Mouse (Mus musculus): Measurements from ENCODE around the gene Trappc2l. TPM values are rescaled to one million over a fixed set of nuclear protein-coding genes. Genes with fewer than 3 reads are reported as not detected.

Trappc2l gene
- polyA plus RNA-seq, 1 experiment from 2014 or later: 113 TPM

DNA sequence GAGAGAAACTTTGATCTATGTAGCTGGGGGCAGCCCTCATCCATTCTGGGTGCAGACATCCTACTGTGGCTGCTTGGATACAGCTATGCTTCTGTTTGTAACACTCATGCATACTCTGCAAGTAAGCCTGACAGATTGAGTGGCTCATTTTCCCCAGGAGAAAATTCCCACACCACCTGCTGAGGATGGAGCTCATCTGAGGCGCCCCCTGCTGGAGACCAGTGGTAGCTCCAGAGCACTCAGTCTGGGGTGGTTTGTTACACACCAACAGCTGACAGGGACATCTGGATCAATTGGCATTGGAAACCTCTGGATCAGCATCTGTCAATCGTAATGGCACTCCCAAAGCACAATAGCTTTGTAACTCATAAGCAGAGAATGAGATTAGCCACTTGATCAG is 48.6 kb downstream of the Trappc2l start:
- H3K27ac ChIP-seq (replicated peaks): no peak overlapping the region
- H3K4me3 ChIP-seq (replicated peaks): no peak overlapping the region
- 81% methylated on average over 2 of the region's 2 CpGs for WGBS
- no peaks in the 10 kb centered on the region for H3K9me3 ChIP-seq (replicated peaks)
- H3K9ac ChIP-seq (replicated peaks): no peak overlapping the region
- ATAC-seq (ENCODE audit: low FRiP score): no peak
- H3K4me1 ChIP-seq: peaks cover 73% of the 10 kb centered on the region
- H3K27me3 ChIP-seq (replicated peaks): no peaks in the 10 kb centered on the region
- H3K36me3 ChIP-seq: no peaks in the 10 kb centered on the region
- no peak overlapping the region for H3K4me2 ChIP-seq

DNA sequence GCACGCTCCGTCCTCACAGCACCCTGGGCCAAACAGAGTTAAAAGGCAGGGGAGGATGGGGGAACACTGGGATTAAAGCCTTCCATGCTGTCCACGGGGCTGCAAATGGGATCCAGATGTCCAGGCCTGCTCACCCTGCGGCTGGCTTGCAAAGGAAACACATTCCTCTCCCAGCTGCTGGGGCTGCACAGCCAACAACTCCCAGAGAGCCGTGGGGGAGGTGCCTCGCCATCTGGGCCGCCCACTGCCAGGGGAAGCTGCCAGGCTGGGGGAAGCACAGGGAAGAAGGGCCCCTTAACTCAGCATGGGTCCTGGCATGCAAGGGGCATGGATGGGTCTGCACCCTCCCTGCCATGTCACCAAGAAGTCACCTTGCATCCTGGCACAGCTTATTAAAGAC is 49.7 kb downstream of the Trappc2l start:
- no peak overlapping the region for H3K4me2 ChIP-seq
- peaks cover 80% of the 10 kb centered on the region for H3K4me1 ChIP-seq
- H3K36me3 ChIP-seq: no peaks in the 10 kb centered on the region
- H3K27ac ChIP-seq (replicated peaks): peak overlapping the region; percentile 64
- ATAC-seq (ENCODE audit: low FRiP score): no peak
- no peak overlapping the region for H3K4me3 ChIP-seq (replicated peaks)
- H3K9ac ChIP-seq (replicated peaks): no peak overlapping the region
- no peaks in the 10 kb centered on the region for H3K9me3 ChIP-seq (replicated peaks)
- H3K27me3 ChIP-seq (replicated peaks): no peaks in the 10 kb centered on the region
- WGBS: 35% methylated on average over 7 of the region's 7 CpGs

DNA sequence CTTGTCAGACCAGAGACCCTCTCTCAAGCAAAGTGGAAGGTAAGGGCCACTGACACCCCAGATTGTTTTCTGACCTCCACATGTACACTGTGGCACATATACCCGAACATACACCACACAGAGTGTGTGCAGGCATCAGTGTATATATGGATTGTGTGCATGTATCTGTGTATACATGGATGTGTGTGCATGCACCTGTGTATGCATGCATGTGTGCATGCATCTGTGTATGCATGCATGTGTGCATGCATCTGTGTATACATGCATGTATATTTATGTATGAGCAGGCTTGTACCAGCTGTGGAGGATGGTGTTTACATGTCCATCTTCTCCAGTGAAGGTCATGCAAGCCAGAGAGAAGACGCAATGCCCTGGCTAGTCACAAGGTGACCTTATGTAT is 50.5 kb downstream of the Trappc2l start:
- Histone ChIP-seq H3K9ac (replicated peaks) (no peak overlapping the region), H3K36me3 (no peaks in the 10 kb centered on the region), H3K4me2 (no peak overlapping the region), H3K4me3 (replicated peaks) (no peak overlapping the region), H3K27me3 (replicated peaks) (no peaks in the 10 kb centered on the region), H3K4me1 (peaks cover 87% of the 10 kb centered on the region), H3K9me3 (replicated peaks) (no peaks in the 10 kb centered on the region), H3K27ac (replicated peaks) (no peak overlapping the region)
- 83% methylated on average over 2 of the region's 2 CpGs for WGBS
- ATAC-seq (ENCODE audit: low FRiP score): no peak

DNA sequence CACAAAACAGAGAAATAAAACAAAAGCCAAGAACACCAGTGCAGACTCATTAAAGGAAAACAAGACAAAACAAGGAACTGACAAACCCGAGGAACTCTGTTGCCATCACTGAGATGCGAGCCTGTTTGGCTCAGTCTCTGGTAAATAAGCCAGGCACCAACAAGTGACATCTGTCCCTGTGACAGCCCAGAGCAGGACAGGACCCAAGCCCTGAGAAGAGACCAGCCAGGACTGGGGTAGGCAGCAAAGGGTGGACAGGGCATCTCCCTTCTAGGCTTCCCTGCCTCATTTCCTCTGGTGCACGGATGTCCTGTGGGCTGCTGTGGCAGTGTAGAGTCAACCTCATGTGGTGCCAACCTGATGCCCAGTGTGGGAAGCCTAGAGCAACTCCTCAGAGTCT is 51.7 kb downstream of the Trappc2l start:
- Histone ChIP-seq H3K9me3 (replicated peaks) (no peaks in the 10 kb centered on the region), H3K36me3 (no peaks in the 10 kb centered on the region), H3K27me3 (replicated peaks) (no peaks in the 10 kb centered on the region), H3K4me2 (no peak overlapping the region), H3K4me1 (peaks cover 94% of the 10 kb centered on the region), H3K4me3 (replicated peaks) (no peak overlapping the region), H3K9ac (replicated peaks) (no peak overlapping the region), H3K27ac (replicated peaks) (no peak overlapping the region)
- ATAC-seq (ENCODE audit: low FRiP score): no peak
- WGBS: 83% methylated on average over 3 of the region's 3 CpGs

DNA sequence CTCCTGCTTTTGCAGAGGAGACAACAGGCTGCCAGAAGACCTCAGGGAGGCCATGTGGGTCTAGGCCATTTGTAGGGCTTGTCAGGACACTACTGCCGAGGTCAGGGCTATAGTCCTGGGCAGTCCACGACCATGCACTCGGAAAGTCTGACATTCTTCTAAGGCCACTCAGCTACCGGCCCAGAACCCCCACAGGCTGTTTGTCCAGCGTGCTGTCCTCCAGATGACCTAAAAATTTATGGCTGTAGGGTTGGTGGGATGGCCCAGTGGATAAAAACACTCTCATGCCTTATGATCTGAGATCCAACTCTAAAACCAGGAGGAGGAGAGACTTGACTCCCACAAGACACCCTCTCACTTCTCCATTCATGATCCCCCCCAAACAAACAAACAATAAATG is 52.2 kb downstream of the Trappc2l start:
- H3K9ac ChIP-seq (replicated peaks): no peak overlapping the region
- WGBS: 59% methylated on average over 5 of the region's 5 CpGs
- no peaks in the 10 kb centered on the region for H3K36me3 ChIP-seq
- H3K4me2 ChIP-seq: no peak overlapping the region
- no peaks in the 10 kb centered on the region for H3K9me3 ChIP-seq (replicated peaks)
- no peaks in the 10 kb centered on the region for H3K27me3 ChIP-seq (replicated peaks)
- no peak overlapping the region for H3K27ac ChIP-seq (replicated peaks)
- peaks cover 92% of the 10 kb centered on the region for H3K4me1 ChIP-seq
- H3K4me3 ChIP-seq (replicated peaks): no peak overlapping the region
- no peak for ATAC-seq (ENCODE audit: low FRiP score)

DNA sequence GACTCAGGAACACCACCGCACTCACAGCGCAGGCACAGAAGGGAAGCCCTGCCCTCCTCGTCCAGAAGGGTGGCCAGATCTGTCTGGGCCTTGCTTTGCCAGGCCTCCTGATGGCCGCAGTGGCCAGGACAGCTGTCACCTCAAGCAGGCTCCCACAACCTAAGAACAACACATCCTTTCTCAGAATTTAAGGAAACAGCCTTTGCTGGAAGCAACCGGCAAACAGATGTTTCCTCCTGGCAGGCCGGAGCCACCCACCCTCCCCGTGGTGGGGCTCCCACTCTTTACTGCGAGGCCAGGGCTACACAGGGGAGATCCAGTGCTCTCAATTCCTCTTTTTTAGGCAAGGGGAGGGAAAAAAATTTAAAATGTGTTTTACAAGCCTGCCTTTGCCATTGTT is 53.8 kb downstream of the Trappc2l start:
- ATAC-seq (ENCODE audit: low FRiP score): peak; percentile 10; the same call in 1 of the 2 replicates
- H3K9me3 ChIP-seq (replicated peaks): no peaks in the 10 kb centered on the region
- WGBS: 35% methylated on average over 8 of the region's 8 CpGs
- peak overlapping the region; percentile 38 for H3K4me2 ChIP-seq
- H3K27me3 ChIP-seq (replicated peaks): no peaks in the 10 kb centered on the region
- H3K4me3 ChIP-seq (replicated peaks): no peak overlapping the region
- no peak overlapping the region for H3K9ac ChIP-seq (replicated peaks)
- H3K36me3 ChIP-seq: no peaks in the 10 kb centered on the region
- peak overlapping the region; percentile 83 for H3K27ac ChIP-seq (replicated peaks)
- H3K4me1 ChIP-seq: peaks cover 88% of the 10 kb centered on the region

DNA sequence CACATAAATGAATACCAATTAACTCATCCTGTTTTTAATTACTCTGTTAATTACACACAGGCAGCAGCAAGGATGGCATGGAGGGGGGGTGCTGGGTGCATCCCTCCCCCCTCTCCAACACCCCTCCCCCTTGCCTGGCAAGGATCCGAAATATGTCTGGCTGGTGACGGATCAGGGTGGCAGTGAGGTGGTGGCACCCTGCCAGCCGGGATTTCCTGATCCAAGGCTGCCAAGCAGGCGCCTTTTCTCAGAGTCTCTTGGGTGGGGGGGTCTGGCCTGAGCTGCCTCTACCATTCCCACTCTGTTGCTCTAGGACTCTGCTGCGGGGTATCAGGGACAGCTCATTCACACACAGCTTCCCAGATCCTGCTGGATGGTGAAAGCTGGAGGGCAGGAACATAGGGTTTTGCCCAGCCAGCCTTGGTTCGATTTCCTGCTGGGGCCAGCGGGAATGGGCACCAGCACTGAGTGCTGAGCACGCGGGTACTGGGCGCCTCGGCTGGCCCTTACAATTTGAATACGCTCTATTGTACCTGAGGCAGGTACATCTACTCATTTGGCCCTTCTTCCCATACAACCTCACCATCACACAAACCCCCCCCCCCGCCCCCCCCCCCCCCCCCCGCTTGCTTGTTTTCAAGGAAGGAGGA is 54.4 kb downstream of the Trappc2l start:
- Histone ChIP-seq H3K27me3 (replicated peaks) (no peaks in the 10 kb centered on the region), H3K27ac (replicated peaks) (peak overlapping the region; percentile 83), H3K36me3 (no peaks in the 10 kb centered on the region), H3K4me2 (peak overlapping the region; percentile 38), H3K9ac (replicated peaks) (0 out of 2 replicates have a peak overlapping the region, but pooled peaks have one; percentile 18), H3K4me3 (replicated peaks) (no peak overlapping the region), H3K9me3 (replicated peaks) (no peaks in the 10 kb centered on the region), H3K4me1 (peaks cover 91% of the 10 kb centered on the region)
- peak; percentile 36 for ATAC-seq (ENCODE audit: low FRiP score)
- WGBS: 40% methylated on average over 12 of the region's 14 CpGs

Small RNA genes within 50 kb of the gene (microRNA-seq; reads per million reads assigned to microRNA genes)
- gene Mir6396: not detected

Other genes with a start within 250 kb of the Trappc2l start
- gene Zc3h18, start 235.0 kb upstream of the Trappc2l start, polyA plus RNA-seq (2015; fragmentation: Nextera tagmentation; extraction: Ambion mirVana): 30.6 and 35.3 TPM in 2 replicates
- not detected in 2 replicates for gene Il17c, start 189.6 kb upstream of the Trappc2l start, polyA plus RNA-seq (2015; fragmentation: Nextera tagmentation; extraction: Ambion mirVana)
- gene Cyba, start 178.7 kb upstream of the Trappc2l start, polyA plus RNA-seq (2015; fragmentation: Nextera tagmentation; extraction: Ambion mirVana): 46.0 and 94.9 TPM in 2 replicates
- gene Mvd, start 168.2 kb upstream of the Trappc2l start, polyA plus RNA-seq (2015; fragmentation: Nextera tagmentation; extraction: Ambion mirVana): 65.9 and 73.2 TPM in 2 replicates
- 0.12 and 1.1 TPM in 2 replicates for gene Snai3, start 150.9 kb upstream of the Trappc2l start, polyA plus RNA-seq (2015; fragmentation: Nextera tagmentation; extraction: Ambion mirVana)
- gene Rnf166, start 135.6 kb upstream of the Trappc2l start, polyA plus RNA-seq (2015; fragmentation: Nextera tagmentation; extraction: Ambion mirVana): 34.9 and 36.8 TPM in 2 replicates
- gene Ctu2, start 135.5 kb upstream of the Trappc2l start, polyA plus RNA-seq (2015; fragmentation: Nextera tagmentation; extraction: Ambion mirVana): 66.2 and 80.2 TPM in 2 replicates
- 2.1 and 5.1 TPM in 2 replicates for gene Piezo1, start 60.3 kb upstream of the Trappc2l start, polyA plus RNA-seq (2015; fragmentation: Nextera tagmentation; extraction: Ambion mirVana)
- 6.8 and 15.4 TPM in 2 replicates for gene Cdt1, start 43.6 kb upstream of the Trappc2l start, polyA plus RNA-seq (2015; fragmentation: Nextera tagmentation; extraction: Ambion mirVana)
- 189 and 207 TPM in 2 replicates for gene Aprt, start 34.7 kb upstream of the Trappc2l start, polyA plus RNA-seq (2015; fragmentation: Nextera tagmentation; extraction: Ambion mirVana)
- 6.7 and 9.5 TPM in 2 replicates for gene Galns, start 177 bp upstream of the Trappc2l start, polyA plus RNA-seq (2015; fragmentation: Nextera tagmentation; extraction: Ambion mirVana)
- 0.14 TPM in 1 of 2 replicates, not detected in the other for gene Pabpn1l, start 11.1 kb downstream of the Trappc2l start, polyA plus RNA-seq (2015; fragmentation: Nextera tagmentation; extraction: Ambion mirVana)
- 14.4 and 16.8 TPM in 2 replicates for gene Cbfa2t3, start 87.5 kb downstream of the Trappc2l start, polyA plus RNA-seq (2015; fragmentation: Nextera tagmentation; extraction: Ambion mirVana)
- gene Acsf3, start 163.8 kb downstream of the Trappc2l start, polyA plus RNA-seq (2015; fragmentation: Nextera tagmentation; extraction: Ambion mirVana): 15.2 and 20.3 TPM in 2 replicates
- gene Cdh15, start 236.3 kb downstream of the Trappc2l start, polyA plus RNA-seq (2015; fragmentation: Nextera tagmentation; extraction: Ambion mirVana): 2.7 and 3.2 TPM in 2 replicates